Mouse (Mus musculus): ENCODE measurements around the gene Dhrs13. TPM values are rescaled to one million over a fixed set of nuclear protein-coding genes. Genes with fewer than 3 reads are reported as not detected.

Dhrs13 gene
- total RNA-seq (2023): 1 to 10 TPM; 2.3 to 2.5 TPM

GRCm38 (mm10) chr11:78031947-78032808, at the start of gene Dhrs13:
Dhrs13 (plus strand) TSS chr11:78032280.

GRCm38 (mm10) chr11:77982441-77982905, 49.6 kb upstream of the Dhrs13 start, which contains the start of gene Phf12:
Phf12 (plus strand) TSS chr11:77982754.

GRCm38 (mm10) chr11:78037831-78038752, 6.0 kb downstream of the Dhrs13 start, which contains the start of gene Flot2:
Flot2 (plus strand) TSS chr11:78037931.

GRCm38 (mm10) chr11:78079961-78080921, 48.2 kb downstream of the Dhrs13 start, which contains the start of gene Eral1:
Eral1 (minus strand) TSS chr11:78080383.

Other genes with a start within 250 kb of the Dhrs13 start
- under 1 TPM in 1 of 2 experiments, not detected in 1; 0.20 TPM for gene Gm10277, start 244.5 kb upstream of the Dhrs13 start, total RNA-seq (2023)
- not detected for gene Pipox, start 138.2 kb upstream of the Dhrs13 start, total RNA-seq (2023)
- gene Sez6, start 101.5 kb upstream of the Dhrs13 start, total RNA-seq (2023): not detected
- 10 to 100 TPM; 87.8 to 88.6 TPM for gene Phf12, start 49.5 kb upstream of the Dhrs13 start, total RNA-seq (2023)
- 100 to 1,000 TPM; 132 to 147 TPM for gene Flot2, start 5.7 kb downstream of the Dhrs13 start, total RNA-seq (2023)
- gene Eral1, start 48.1 kb downstream of the Dhrs13 start, total RNA-seq (2023): 10 to 100 TPM; 15.0 to 15.1 TPM
- 10 to 100 TPM; 44.3 to 50.4 TPM for gene Fam222b, start 62.4 kb downstream of the Dhrs13 start, total RNA-seq (2023)
- 1 to 10 TPM; 2.7 to 6.1 TPM for gene Traf4, start 133.3 kb downstream of the Dhrs13 start, total RNA-seq (2023)
- gene Nek8, start 144.4 kb downstream of the Dhrs13 start, total RNA-seq (2023): 1 to 10 TPM; 3.0 to 5.9 TPM
- 1 to 10 TPM; 5.3 to 8.4 TPM for gene Tlcd1, start 144.4 kb downstream of the Dhrs13 start, total RNA-seq (2023)
- 1,000 to 10,000 TPM in 1 of 2 experiments, 100 to 1,000 TPM in 1; 959 to 1,073 TPM for gene Rpl23a, start 151.3 kb downstream of the Dhrs13 start, total RNA-seq (2023)
- gene Rab34, start 156.2 kb downstream of the Dhrs13 start, total RNA-seq (2023): 1 to 10 TPM in 1 of 2 experiments, under 1 TPM in 1; 1.00 to 1.3 TPM
- gene Proca1, start 161.1 kb downstream of the Dhrs13 start, total RNA-seq (2023): 1 to 10 TPM; 1.6 to 1.7 TPM
- 10 to 100 TPM; 40.4 to 41.5 TPM for gene Sdf2, start 213.5 kb downstream of the Dhrs13 start, total RNA-seq (2023)
- 10 to 100 TPM; 42.0 to 45.1 TPM for gene Supt6, start 213.7 kb downstream of the Dhrs13 start, total RNA-seq (2023)
- gene 2610507B11Rik, start 229.5 kb downstream of the Dhrs13 start, total RNA-seq (2023): 10 to 100 TPM; 58.8 to 60.0 TPM

Measured in neutrophil, adult 59 days (primary cell).